Mouse (Mus musculus): Measurements from ENCODE around the gene Hcst.

GRCm38 (mm10) chr7:30453766-30454165, 34.1 kb upstream of the Hcst start:
- no peak for TF ChIP-seq TBP (IDR thresholded peaks at IDR 0.05; ENCODE audit: low read depth, low read length)
- no peak for TF ChIP-seq ETS1 (IDR thresholded peaks at IDR 0.05; ENCODE audit: low read depth, low read length)
- no peak for TF ChIP-seq ZKSCAN1 (IDR thresholded peaks at IDR 0.05; ENCODE audit: low read depth, low read length)

Measured in MEL (cell line).